Mouse (Mus musculus): ENCODE results near the gene Bri3. TPM values are rescaled to one million over a fixed set of nuclear protein-coding genes. Genes with fewer than 3 reads are reported as not detected.

The Bri3 gene
- polyA plus RNA-seq, 1 experiment from 2014 or later = 111 TPM

- H3K4me3 ChIP-seq = no peak overlapping the region
- no peak overlapping the region for H3K27ac ChIP-seq (replicated peaks)
- H3K4me2 ChIP-seq (replicated peaks) = no peak overlapping the region
- H3K9me3 ChIP-seq = no peaks in the 10 kb centered on the region
- no peak for ATAC-seq (replicated peaks)
- H3K36me3 ChIP-seq = peaks cover 10% of the 10 kb centered on the region; the same call in 1 of the 2 replicates
- H3K27me3 ChIP-seq = no peaks in the 10 kb centered on the region
- no peak overlapping the region for H3K9ac ChIP-seq (replicated peaks)
- H3K4me1 ChIP-seq = 0 out of 2 replicates have a peak, but pooled peaks cover 4% of the 10 kb centered on the region
- WGBS = 96% methylated on average over 8 of the region's 8 CpGs
Observed at GRCm38 (mm10) chr5:144270420-144270819, 26.2 kb downstream of the Bri3 start.

DNA sequence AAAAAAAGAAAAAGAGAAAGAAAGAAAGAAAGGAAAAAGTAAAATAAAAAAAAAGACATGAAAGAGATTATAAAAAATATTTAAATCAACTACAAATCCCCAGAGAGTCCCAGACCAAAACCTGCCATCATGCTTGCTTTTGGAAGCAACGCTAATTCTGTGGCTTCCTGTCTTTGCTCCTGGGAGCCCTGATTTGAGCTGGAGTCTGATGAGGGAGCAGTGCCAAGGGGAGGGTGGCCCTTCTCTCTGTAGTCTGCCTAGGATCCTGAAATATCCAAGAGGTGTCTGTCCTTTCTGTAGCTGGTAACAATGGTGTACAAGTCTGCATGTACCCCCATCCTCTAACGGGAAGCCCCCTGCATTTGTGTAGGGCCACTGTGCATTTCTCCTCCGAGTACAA, 26.9 kb downstream of the Bri3 start:
- WGBS = 84% methylated on average over 3 of the region's 3 CpGs
- no peak overlapping the region for H3K27ac ChIP-seq (replicated peaks)
- H3K9me3 ChIP-seq = no peaks in the 10 kb centered on the region
- 0 out of 2 replicates have a peak, but pooled peaks cover 4% of the 10 kb centered on the region for H3K4me1 ChIP-seq
- H3K9ac ChIP-seq (replicated peaks) = no peak overlapping the region
- no peak overlapping the region for H3K4me3 ChIP-seq
- no peaks in the 10 kb centered on the region for H3K27me3 ChIP-seq
- peaks cover 7% of the 10 kb centered on the region; the same call in 1 of the 2 replicates for H3K36me3 ChIP-seq
- ATAC-seq (replicated peaks) = no peak
- no peak overlapping the region for H3K4me2 ChIP-seq (replicated peaks)

- H3K9me3 ChIP-seq = no peaks in the 10 kb centered on the region
- no peak overlapping the region for H3K9ac ChIP-seq (replicated peaks)
- H3K27me3 ChIP-seq = no peaks in the 10 kb centered on the region
- H3K4me3 ChIP-seq = no peak overlapping the region
- 0 out of 2 replicates have a peak, but pooled peaks cover 4% of the 10 kb centered on the region for H3K4me1 ChIP-seq
- WGBS = 84% methylated on average over 5 of the region's 5 CpGs
- no peak overlapping the region for H3K4me2 ChIP-seq (replicated peaks)
- peaks cover under 1% of the 10 kb centered on the region; the same call in 1 of the 2 replicates for H3K36me3 ChIP-seq
- ATAC-seq (replicated peaks) = no peak
- no peak overlapping the region for H3K27ac ChIP-seq (replicated peaks)
Observed at GRCm38 (mm10) chr5:144271772-144272171, 27.5 kb downstream of the Bri3 start.

DNA sequence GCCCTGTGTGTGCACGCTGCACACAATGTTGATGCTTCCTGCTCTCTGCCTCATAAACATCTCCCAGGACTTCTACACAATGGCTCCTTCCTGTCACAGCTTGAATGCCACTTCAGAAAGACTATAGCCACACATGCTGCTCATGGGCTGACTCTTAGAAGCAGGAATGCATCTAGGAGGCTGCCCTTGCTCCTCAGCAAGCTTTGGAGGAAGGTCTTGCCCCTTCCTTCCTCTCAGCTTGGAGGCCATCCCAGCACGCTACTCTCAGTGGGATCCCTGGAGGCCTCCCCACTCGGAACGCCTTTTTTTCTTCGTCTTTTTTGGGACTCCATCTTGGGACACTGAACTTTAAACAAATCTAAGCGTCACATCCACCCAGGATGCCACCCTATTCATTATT, 30.7 kb downstream of the Bri3 start:
- Histone ChIP-seq H3K9ac (replicated peaks) (no peak overlapping the region), H3K9me3 (no peaks in the 10 kb centered on the region), H3K27ac (replicated peaks) (no peak overlapping the region), H3K4me3 (no peak overlapping the region), H3K36me3 (no peaks in the 10 kb centered on the region), H3K4me1 (0 out of 2 replicates have a peak, but pooled peaks cover 4% of the 10 kb centered on the region), H3K27me3 (no peaks in the 10 kb centered on the region), H3K4me2 (replicated peaks) (no peak overlapping the region)
- ATAC-seq (replicated peaks) = no peak
- 42% methylated on average over 6 of the region's 6 CpGs for WGBS

DNA sequence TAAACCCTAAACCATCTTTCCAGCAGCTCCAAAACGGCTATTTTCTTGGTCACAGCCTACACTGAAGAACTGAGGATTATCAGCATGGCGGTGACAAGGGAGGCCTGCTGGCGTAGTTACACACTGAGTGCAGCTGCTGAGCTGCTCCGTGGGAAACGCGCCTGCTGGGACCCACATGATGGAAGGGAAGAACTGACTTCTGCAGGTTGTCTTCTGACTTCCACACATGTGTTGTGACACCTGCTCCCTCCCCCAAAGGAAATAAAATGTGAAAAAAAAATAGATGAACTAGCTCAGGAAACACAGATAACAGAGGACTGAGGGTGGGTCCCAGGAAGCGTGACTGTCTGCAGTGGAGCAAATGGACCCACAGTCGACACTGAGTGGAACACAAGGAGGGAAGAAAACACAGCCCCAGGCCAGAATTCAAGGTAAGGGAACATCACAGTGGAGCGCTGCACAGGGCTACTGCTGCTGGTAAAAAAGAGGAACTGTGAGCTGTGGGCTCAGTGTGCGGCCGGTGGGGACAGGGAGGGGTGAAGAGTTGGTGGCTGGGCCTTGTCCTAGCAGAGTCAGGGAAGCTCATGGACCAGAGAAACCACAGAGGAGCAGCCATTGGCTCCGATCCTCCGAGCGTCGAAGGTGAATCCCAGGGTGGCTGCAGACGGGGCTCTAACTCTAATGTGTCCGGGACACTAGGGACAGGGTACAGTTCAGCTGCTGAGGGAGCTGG, 32.8 kb downstream of the Bri3 start:
- 0 out of 2 replicates have a peak, but pooled peaks cover 4% of the 10 kb centered on the region for H3K4me1 ChIP-seq
- no peak overlapping the region for H3K9ac ChIP-seq (replicated peaks)
- no peak for ATAC-seq (replicated peaks)
- H3K27me3 ChIP-seq = no peaks in the 10 kb centered on the region
- WGBS = 85% methylated on average over 17 of the region's 17 CpGs
- H3K27ac ChIP-seq (replicated peaks) = no peak overlapping the region
- H3K36me3 ChIP-seq = no peaks in the 10 kb centered on the region
- H3K4me3 ChIP-seq = no peak overlapping the region
- H3K9me3 ChIP-seq = no peaks in the 10 kb centered on the region
- H3K4me2 ChIP-seq (replicated peaks) = no peak overlapping the region

- H3K27me3 ChIP-seq = no peaks in the 10 kb centered on the region
- H3K4me1 ChIP-seq = 0 out of 2 replicates have a peak, but pooled peaks cover 4% of the 10 kb centered on the region
- ATAC-seq (replicated peaks) = no peak
- H3K27ac ChIP-seq (replicated peaks) = no peak overlapping the region
- H3K4me2 ChIP-seq (replicated peaks) = no peak overlapping the region
- WGBS = 81% methylated on average over 12 of the region's 13 CpGs
- no peak overlapping the region for H3K9ac ChIP-seq (replicated peaks)
- no peak overlapping the region for H3K4me3 ChIP-seq
- H3K36me3 ChIP-seq = no peaks in the 10 kb centered on the region
- H3K9me3 ChIP-seq = no peaks in the 10 kb centered on the region
Observed at GRCm38 (mm10) chr5:144278374-144278960, 34.2 kb downstream of the Bri3 start.

DNA sequence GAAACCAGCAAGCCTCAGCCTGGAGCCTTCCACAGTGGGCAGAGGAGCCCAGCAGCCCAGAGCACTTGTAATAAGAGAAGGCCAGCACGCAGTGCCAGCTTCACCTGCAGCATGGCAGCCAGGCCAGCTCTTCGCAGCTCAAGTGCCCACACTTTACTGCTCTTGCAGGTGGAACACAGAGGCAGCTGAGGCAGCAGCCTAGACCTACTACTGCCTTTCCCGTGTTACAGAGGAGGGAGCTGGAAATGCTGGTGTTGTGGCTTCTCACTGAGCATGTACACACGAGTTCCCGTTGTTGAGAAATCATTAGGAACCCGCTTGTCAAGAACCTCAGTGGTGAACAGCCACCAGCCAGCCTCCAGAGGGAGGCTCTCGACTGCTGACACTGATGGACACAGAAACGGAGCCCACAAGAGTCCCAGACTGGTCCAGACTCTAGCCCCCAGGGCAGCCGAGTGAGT, 34.9 kb downstream of the Bri3 start:
- WGBS = 91% methylated on average over 9 of the region's 9 CpGs

DNA sequence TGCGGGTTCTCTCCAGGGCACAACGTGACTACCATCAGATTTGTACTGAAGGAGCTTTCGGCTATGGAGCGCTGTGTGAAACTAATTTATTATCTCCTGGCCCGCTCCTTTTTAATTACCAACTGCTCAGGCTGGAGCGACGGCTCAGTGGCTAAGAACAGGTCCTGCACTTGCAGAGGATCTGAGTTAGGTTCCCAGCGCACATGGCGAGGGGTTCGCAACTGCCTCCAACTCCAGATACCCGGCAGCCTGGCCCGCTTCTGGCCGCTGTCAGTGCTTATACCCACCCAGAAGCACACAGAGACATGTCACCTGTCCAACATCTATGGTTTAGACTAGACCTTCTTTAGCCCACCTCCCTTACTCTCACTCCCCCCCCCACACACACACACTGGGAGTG, 35.7 kb downstream of the Bri3 start:
- Histone ChIP-seq H3K27me3 (no peaks in the 10 kb centered on the region), H3K4me2 (replicated peaks) (no peak overlapping the region), H3K4me1 (0 out of 2 replicates have a peak, but pooled peaks cover under 1% of the 10 kb centered on the region), H3K27ac (replicated peaks) (no peak overlapping the region), H3K36me3 (no peaks in the 10 kb centered on the region), H3K4me3 (no peak overlapping the region), H3K9me3 (no peaks in the 10 kb centered on the region), H3K9ac (replicated peaks) (no peak overlapping the region)
- ATAC-seq (replicated peaks) = no peak
- 96% methylated on average over 13 of the region's 13 CpGs for WGBS

More for the DNA sequence above, 34.9 kb downstream of the Bri3 start:
- Histone ChIP-seq H3K4me2 (replicated peaks) (no peak overlapping the region), H3K27me3 (no peaks in the 10 kb centered on the region), H3K36me3 (no peaks in the 10 kb centered on the region), H3K4me1 (0 out of 2 replicates have a peak, but pooled peaks cover 4% of the 10 kb centered on the region), H3K9ac (replicated peaks) (no peak overlapping the region), H3K27ac (replicated peaks) (no peak overlapping the region), H3K9me3 (no peaks in the 10 kb centered on the region), H3K4me3 (no peak overlapping the region)
- no peak for ATAC-seq (replicated peaks)

DNA sequence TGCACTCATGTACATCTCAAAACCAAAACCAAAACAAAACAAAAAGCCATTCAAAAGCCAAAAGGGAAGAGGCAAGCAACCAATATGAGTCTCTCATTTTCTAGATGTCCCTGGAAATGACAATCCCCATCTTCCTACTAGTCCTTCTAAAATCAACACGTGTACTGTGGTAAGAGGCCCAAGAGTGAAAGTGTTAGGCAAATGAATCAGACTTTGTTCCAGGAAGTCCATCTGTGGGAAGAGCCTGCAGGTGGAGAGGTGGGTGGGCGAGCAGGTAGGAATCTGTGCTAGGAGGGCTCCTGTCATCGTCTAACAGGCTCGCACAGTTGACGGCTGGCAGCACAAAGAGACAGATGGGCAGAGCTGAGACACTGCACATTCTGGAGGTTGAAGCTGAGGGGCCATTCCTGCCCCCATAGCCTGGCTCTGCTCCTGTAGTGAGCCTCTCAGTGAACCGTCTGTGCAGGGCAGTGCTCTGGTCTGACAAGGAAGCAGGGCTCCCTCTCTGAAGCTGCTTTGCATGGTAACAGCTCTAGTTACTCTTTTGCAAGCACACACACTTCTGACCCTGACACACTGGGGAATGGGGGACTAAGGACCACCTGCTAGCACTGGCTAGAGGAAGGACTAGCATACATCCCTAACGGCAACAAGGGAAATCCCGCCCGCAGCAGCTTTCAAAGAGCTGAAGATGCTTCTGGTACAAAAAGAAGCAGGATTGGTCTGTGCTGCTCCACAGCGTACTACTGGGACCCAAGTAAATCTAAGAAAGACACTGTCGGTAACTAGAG, 38.4 kb downstream of the Bri3 start:
- 81% methylated on average over 11 of the region's 11 CpGs for WGBS
- no peak overlapping the region for H3K27ac ChIP-seq (replicated peaks)
- no peaks in the 10 kb centered on the region for H3K4me1 ChIP-seq
- H3K4me2 ChIP-seq (replicated peaks) = no peak overlapping the region
- no peak overlapping the region for H3K4me3 ChIP-seq
- H3K9me3 ChIP-seq = no peaks in the 10 kb centered on the region
- no peak for ATAC-seq (replicated peaks)
- no peaks in the 10 kb centered on the region for H3K36me3 ChIP-seq
- H3K9ac ChIP-seq (replicated peaks) = no peak overlapping the region
- no peaks in the 10 kb centered on the region for H3K27me3 ChIP-seq

GRCm38 (mm10) chr5:144283551-144284031, 39.4 kb downstream of the Bri3 start:
- no peak for ATAC-seq (replicated peaks)
- no peak overlapping the region for H3K4me2 ChIP-seq (replicated peaks)
- WGBS = 68% methylated on average over 8 of the region's 8 CpGs
- no peak overlapping the region for H3K4me3 ChIP-seq
- H3K27me3 ChIP-seq = no peaks in the 10 kb centered on the region
- H3K9me3 ChIP-seq = no peaks in the 10 kb centered on the region
- no peak overlapping the region for H3K27ac ChIP-seq (replicated peaks)
- no peak overlapping the region for H3K9ac ChIP-seq (replicated peaks)
- no peaks in the 10 kb centered on the region for H3K36me3 ChIP-seq
- no peaks in the 10 kb centered on the region for H3K4me1 ChIP-seq

- Histone ChIP-seq H3K9ac (replicated peaks) (no peak overlapping the region), H3K27me3 (no peaks in the 10 kb centered on the region), H3K9me3 (no peaks in the 10 kb centered on the region), H3K27ac (replicated peaks) (no peak overlapping the region), H3K4me2 (replicated peaks) (no peak overlapping the region), H3K4me3 (no peak overlapping the region), H3K4me1 (no peaks in the 10 kb centered on the region), H3K36me3 (no peaks in the 10 kb centered on the region)
- 85% methylated on average over 5 of the region's 5 CpGs for WGBS
- no peak for ATAC-seq (replicated peaks)
Observed at GRCm38 (mm10) chr5:144284599-144284998, 40.4 kb downstream of the Bri3 start.
